Mouse (Mus musculus): ENCODE measurements around the gene Zc2hc1c.

DNA sequence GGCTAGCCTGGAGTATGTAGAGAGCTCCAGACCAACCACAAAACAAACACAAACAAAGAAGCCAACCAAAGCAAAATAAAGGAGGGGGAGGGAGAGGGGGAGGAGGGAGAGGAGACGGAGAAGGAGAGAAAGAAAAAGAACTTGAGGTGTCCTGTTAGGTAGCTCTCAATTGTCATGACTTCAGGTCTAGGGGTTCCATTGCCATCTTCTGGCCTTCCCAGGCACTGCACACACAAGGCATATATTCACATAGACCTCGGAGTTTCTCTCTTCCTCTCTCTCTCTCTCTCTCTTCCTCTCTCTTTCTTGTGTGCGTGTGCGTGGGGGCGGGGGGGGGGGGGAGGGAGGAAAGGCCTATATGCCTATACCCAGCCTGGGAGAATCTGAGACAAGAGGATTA, 1.4 kb upstream of the Zc2hc1c start:
- TF ChIP-seq POLR2A (IDR thresholded peaks at IDR 0.05; ENCODE audit: extremely low read depth, insufficient read depth, low read length) (no peak), CTCF (IDR thresholded peaks at IDR 0.05; ENCODE audit: extremely low read depth, insufficient read depth, low read length) (peak; percentile 41)
